Mouse (Mus musculus) limb, embryonic 13.5 days (tissue): ENCODE measurements at regions not wholly inside any gene's neighbourhood (a gene's known extent, or its start where the extent isn't known, plus 50 kb on each side); places are given as distances from the start of the nearest gene placed in this dataset.

ENCODE experiments used
- ATAC-seq: fragments of 200-750 bp; cut with Nextera tagmentation; 2 replicates; pipeline ENCODE4 v1.8.0; 2017; ENCODE audit warnings: low read depth, moderate number of reproducible peaks, moderate TSS enrichment; ENCODE audit not compliant: low FRiP score
- H3K27ac ChIP-seq: fragments of 300-500 bp; sonication (generic); 2 replicates; pipeline ENCODE4 v1.5.1; 2015; ENCODE audit warnings: inconsistent platforms, mild to moderate bottlenecking, moderate library complexity
- H3K27me3 ChIP-seq: fragments of 300-500 bp; sonication (generic); 2 replicates; pipeline ENCODE4 v1.6.1; 2015; ENCODE audit warnings: mild to moderate bottlenecking, inconsistent platforms
- H3K36me3 ChIP-seq: fragments of 300-500 bp; sonication (generic); 2 replicates; pipeline ENCODE4 v1.6.1; 2015; ENCODE audit warnings: inconsistent platforms, mild to moderate bottlenecking, moderate library complexity
- H3K4me1 ChIP-seq: fragments of 300-500 bp; sonication (generic); 2 replicates; pipeline ENCODE4 v1.6.1; 2015; ENCODE audit warnings: inconsistent platforms
- H3K4me2 ChIP-seq: fragments of 300-500 bp; sonication (generic); replicated peaks from 2 replicates; pipeline ENCODE4 v1.6.1; 2015; ENCODE audit warnings: inconsistent platforms, mild to moderate bottlenecking, moderate library complexity
- H3K4me3 ChIP-seq: fragments of 300-500 bp; sonication (generic); 2 replicates; pipeline ENCODE4 v1.5.1; 2015; ENCODE audit warnings: moderate library complexity, mild to moderate bottlenecking, inconsistent platforms
- H3K9ac ChIP-seq: fragments of 300-500 bp; sonication (generic); 2 replicates; pipeline ENCODE4 v1.6.1; 2015; ENCODE audit warnings: mild to moderate bottlenecking, inconsistent platforms
- H3K9me3 ChIP-seq: fragments of 300-500 bp; sonication (generic); 2 replicates; pipeline ENCODE4 v1.6.1; 2016; ENCODE audit warnings: inconsistent platforms
- WGBS: fragments of 180-500 bp; shearing (Covaris S2); methylation state at CpG from one replicate; pipeline ENCODE4 v1.1.7; 2015; 5-methylcytosine and 5-hydroxymethylcytosine counted together

GRCm38 (mm10) chr9:68491151-68491550 is 162.4 kb upstream of the Rora start:
- H3K9ac ChIP-seq = no peak overlapping the region
- no peak overlapping the region for H3K27ac ChIP-seq
- no peaks in the 10 kb centered on the region for H3K36me3 ChIP-seq
- no peak overlapping the region for H3K4me3 ChIP-seq
- no peaks in the 10 kb centered on the region for H3K4me1 ChIP-seq
- no peaks in the 10 kb centered on the region for H3K27me3 ChIP-seq
- 87% methylated on average over 2 of the region's 2 CpGs for WGBS
- H3K9me3 ChIP-seq = no peaks in the 10 kb centered on the region
- ATAC-seq = no peak
- no peak overlapping the region for H3K4me2 ChIP-seq

- Histone ChIP-seq H3K9ac (no peak overlapping the region), H3K4me3 (no peak overlapping the region), H3K4me1 (no peaks in the 10 kb centered on the region), H3K27me3 (no peaks in the 10 kb centered on the region), H3K36me3 (no peaks in the 10 kb centered on the region), H3K27ac (no peak overlapping the region), H3K9me3 (no peaks in the 10 kb centered on the region), H3K4me2 (no peak overlapping the region)
- WGBS = 78% methylated on average over 5 of the region's 5 CpGs
- no peak for ATAC-seq
These were observed 132.4 kb upstream of the Rora start for GRCm38 (mm10) chr9:68521218-68521617.

GRCm38 (mm10) chr9:68561767-68562552 is 91.6 kb upstream of the Rora start:
- WGBS = 69% methylated on average over 14 of the region's 14 CpGs
- H3K4me3 ChIP-seq = no peak overlapping the region

GRCm38 (mm10) chr9:68563206-68563605 is 90.4 kb upstream of the Rora start:
- Histone ChIP-seq H3K4me1 (0 out of 2 replicates have a peak, but pooled peaks cover 7% of the 10 kb centered on the region), H3K4me3 (no peak overlapping the region), H3K27me3 (no peaks in the 10 kb centered on the region), H3K27ac (no peak overlapping the region), H3K4me2 (no peak overlapping the region), H3K36me3 (no peaks in the 10 kb centered on the region), H3K9ac (no peak overlapping the region), H3K9me3 (no peaks in the 10 kb centered on the region)
- no peak for ATAC-seq
- 83% methylated on average over 4 of the region's 4 CpGs for WGBS

More at GRCm38 (mm10) chr9:68561767-68562552, 91.6 kb upstream of the Rora start:
- Histone ChIP-seq H3K4me1 (0 out of 2 replicates have a peak, but pooled peaks cover 7% of the 10 kb centered on the region), H3K36me3 (no peaks in the 10 kb centered on the region), H3K9me3 (no peaks in the 10 kb centered on the region), H3K27ac (no peak overlapping the region), H3K9ac (no peak overlapping the region), H3K27me3 (no peaks in the 10 kb centered on the region), H3K4me2 (no peak overlapping the region)
- no peak for ATAC-seq

- H3K4me1 ChIP-seq = peaks cover 12% of the 10 kb centered on the region; the same call in 1 of the 2 replicates
- no peak overlapping the region for H3K4me3 ChIP-seq
- H3K9me3 ChIP-seq = no peaks in the 10 kb centered on the region
- no peak overlapping the region for H3K27ac ChIP-seq
- no peak overlapping the region for H3K9ac ChIP-seq
- no peaks in the 10 kb centered on the region for H3K27me3 ChIP-seq
- no peak for ATAC-seq
- WGBS = 24% methylated on average over 1 of the region's 1 CpGs
- no peaks in the 10 kb centered on the region for H3K36me3 ChIP-seq
- no peak overlapping the region for H3K4me2 ChIP-seq
These were observed 67.8 kb upstream of the Rora start for GRCm38 (mm10) chr9:68585751-68586150.

- no peak overlapping the region for H3K4me2 ChIP-seq
- no peak for ATAC-seq
- H3K27ac ChIP-seq = no peak overlapping the region
- 84% methylated on average over 8 of the region's 8 CpGs for WGBS
- no peak overlapping the region for H3K9ac ChIP-seq
- H3K9me3 ChIP-seq = no peaks in the 10 kb centered on the region
- no peaks in the 10 kb centered on the region for H3K36me3 ChIP-seq
- peaks cover 2% of the 10 kb centered on the region; the same call in 1 of the 2 replicates for H3K4me1 ChIP-seq
- H3K27me3 ChIP-seq = no peaks in the 10 kb centered on the region
- H3K4me3 ChIP-seq = no peak overlapping the region
These were observed 62.6 kb upstream of the Rora start for GRCm38 (mm10) chr9:68591023-68591422.

GRCm38 (mm10) chr9:68592976-68593375 is 60.6 kb upstream of the Rora start:
- ATAC-seq = no peak
- H3K4me2 ChIP-seq = no peak overlapping the region
- H3K9me3 ChIP-seq = no peaks in the 10 kb centered on the region
- H3K27me3 ChIP-seq = no peaks in the 10 kb centered on the region
- H3K36me3 ChIP-seq = no peaks in the 10 kb centered on the region
- 90% methylated on average over 3 of the region's 3 CpGs for WGBS
- H3K4me3 ChIP-seq = no peak overlapping the region
- H3K4me1 ChIP-seq = no peaks in the 10 kb centered on the region
- H3K9ac ChIP-seq = no peak overlapping the region
- H3K27ac ChIP-seq = no peak overlapping the region

- H3K36me3 ChIP-seq = no peaks in the 10 kb centered on the region
- H3K4me1 ChIP-seq = no peaks in the 10 kb centered on the region
- no peak for ATAC-seq
- H3K27me3 ChIP-seq = no peaks in the 10 kb centered on the region
- WGBS = 72% methylated on average over 2 of the region's 2 CpGs
- no peak overlapping the region for H3K9ac ChIP-seq
- H3K4me2 ChIP-seq = no peak overlapping the region
- H3K9me3 ChIP-seq = no peaks in the 10 kb centered on the region
- no peak overlapping the region for H3K27ac ChIP-seq
- H3K4me3 ChIP-seq = no peak overlapping the region
These were observed 59.0 kb upstream of the Rora start for GRCm38 (mm10) chr9:68594586-68594985.
